Mouse (Mus musculus) hindbrain, embryonic 15.5 days (tissue): ENCODE measurements around the gene Hormad1. TPM values are rescaled to one million over a fixed set of nuclear protein-coding genes. Genes with fewer than 3 reads are reported as not detected.
A peak's percentile ranks its signal among the peaks of the same experiment; 100 is the strongest.
"Not testable (repeated sequence)": the region's sequence is repeated elsewhere in the genome, so short reads cannot be mapped to it uniquely, and the experiment has no call there.

Experiments used
- ATAC-seq: fragments of 200-750 bp; cut with Nextera tagmentation; 2 replicates; pipeline ENCODE4 v1.8.0; 2017; ENCODE audit warnings: low read depth, moderate number of reproducible peaks, moderate TSS enrichment; ENCODE audit not compliant: low FRiP score
- H3K27ac ChIP-seq: fragments of 300-500 bp; sonication (generic); replicated peaks from 2 replicates; pipeline ENCODE4 v1.5.1; 2015; ENCODE audit warnings: mild to moderate bottlenecking, inconsistent platforms
- H3K27me3 ChIP-seq: fragments of 300-500 bp; sonication (generic); 2 replicates; pipeline ENCODE4 v1.6.1; 2015; ENCODE audit warnings: control low read depth, inconsistent platforms
- H3K36me3 ChIP-seq: fragments of 300-500 bp; sonication (generic); 2 replicates; pipeline ENCODE4 v1.6.1; 2015; ENCODE audit warnings: control low read depth, inconsistent platforms
- H3K4me1 ChIP-seq: fragments of 300-500 bp; sonication (generic); replicated peaks from 2 replicates; pipeline ENCODE4 v1.6.1; 2015; ENCODE audit warnings: control low read depth, inconsistent platforms
- H3K4me2 ChIP-seq: fragments of 300-500 bp; sonication (generic); 2 replicates; pipeline ENCODE4 v1.6.1; 2015; ENCODE audit warnings: moderate library complexity, mild to moderate bottlenecking, inconsistent platforms
- H3K4me3 ChIP-seq: fragments of 300-500 bp; sonication (generic); 2 replicates; pipeline ENCODE4 v1.5.1; 2015; ENCODE audit warnings: mild to moderate bottlenecking, inconsistent platforms
- H3K9ac ChIP-seq: fragments of 300-500 bp; sonication (generic); 2 replicates; pipeline ENCODE4 v1.6.1; 2015; ENCODE audit warnings: inconsistent platforms
- H3K9me3 ChIP-seq: fragments of 300-500 bp; sonication (generic); 2 replicates; pipeline ENCODE4 v1.6.1; 2016; ENCODE audit warnings: control low read depth, inconsistent platforms
- WGBS: fragments of 180-500 bp; shearing (Covaris S2); methylation state at CpG from one replicate; pipeline ENCODE4 v1.1.7; 2015; 5-methylcytosine and 5-hydroxymethylcytosine counted together
- polyA plus RNA-seq: library from polyadenylated mRNA; unstranded; fragments of >200 nt; fragmentation: Nextera tagmentation; extraction: Ambion mirVana; gene quantifications from 2 replicates; pipeline ENCODE4 v1.2.1, GENCODE M21; 2015

Hormad1 gene
- polyA plus RNA-seq, 1 experiment from 2014 or later = not detected

DNA sequence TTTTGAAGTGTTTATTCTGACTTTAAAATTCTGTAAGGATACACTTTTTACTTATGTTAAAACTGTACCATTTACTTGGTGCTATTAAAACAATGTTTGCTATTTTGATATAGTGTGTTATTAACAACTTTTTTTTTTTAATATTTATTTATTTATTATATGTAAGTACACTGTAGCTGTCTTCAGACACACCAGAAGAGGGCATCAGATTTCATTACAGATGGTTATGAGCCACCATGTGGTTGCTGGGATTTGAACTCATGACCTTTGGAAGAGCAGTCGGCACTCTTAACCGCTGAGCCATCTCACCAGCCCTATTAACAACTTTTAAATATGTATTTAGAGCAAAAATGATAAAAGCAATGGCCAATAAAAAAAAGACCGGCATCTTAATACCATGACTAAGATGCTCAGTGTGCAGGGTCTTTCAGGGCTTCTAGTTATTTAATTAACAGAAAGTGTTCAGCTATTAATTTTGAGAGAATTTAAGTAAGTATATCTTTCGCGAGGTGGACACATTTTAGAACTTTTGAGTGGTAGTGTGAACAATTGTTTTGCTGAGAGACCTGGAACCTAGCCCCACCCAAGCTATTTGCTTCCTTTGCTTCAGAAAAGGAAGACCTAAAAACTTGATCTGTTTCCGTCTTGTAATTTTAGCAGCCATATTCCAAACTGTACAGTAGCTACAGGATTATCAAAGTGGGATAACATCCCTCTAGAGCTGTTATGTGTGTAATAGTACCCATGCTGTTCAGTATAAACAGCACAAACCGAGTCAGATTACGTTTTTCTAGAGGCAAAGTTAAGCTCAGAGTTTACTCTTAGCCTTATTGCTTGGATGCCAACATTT, 28.5 kb downstream of the Hormad1 start:
- peaks cover 10% of the 10 kb centered on the region for H3K36me3 ChIP-seq
- peak overlapping the region; percentile 69 for H3K27ac ChIP-seq
- no peak for ATAC-seq
- no peaks in the 10 kb centered on the region for H3K27me3 ChIP-seq
- H3K9ac ChIP-seq = peak overlapping the region; percentile 33; the same call in 1 of the 2 replicates
- no peaks in the 10 kb centered on the region for H3K9me3 ChIP-seq
- peak overlapping the region; percentile 60 for H3K4me2 ChIP-seq
- peak overlapping the region; percentile 86 for H3K4me3 ChIP-seq
- WGBS = 51% methylated on average over 8 of the region's 8 CpGs
- H3K4me1 ChIP-seq = peaks cover 15% of the 10 kb centered on the region

DNA sequence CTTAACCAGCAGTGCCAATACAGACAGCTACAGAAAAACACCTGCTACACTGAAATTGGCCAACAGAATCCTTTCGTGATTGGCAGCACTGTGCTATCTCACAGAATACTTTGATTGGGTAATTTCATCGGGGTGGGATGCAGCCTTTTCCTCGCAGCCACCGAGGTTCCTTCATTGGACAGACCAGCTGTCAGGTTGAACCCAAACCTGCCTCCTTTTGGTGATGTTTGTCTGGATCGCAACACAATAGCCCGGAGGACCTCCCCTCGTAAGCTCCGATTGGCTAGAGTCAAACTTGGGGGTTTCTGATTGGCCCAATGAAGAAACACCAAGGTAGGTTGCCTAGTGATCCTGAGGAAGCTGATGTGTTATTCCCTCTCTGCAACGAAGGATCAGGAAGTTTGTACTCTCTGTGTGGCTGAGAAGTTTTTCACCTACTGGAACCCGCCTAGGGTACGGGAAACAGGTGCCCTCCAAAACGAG, 29.2 kb downstream of the Hormad1 start, which contains the start of gene Golph3l:
Golph3l (plus strand) TSS at position 331 of the 483 bp plus-strand sequence.
- peaks cover 12% of the 10 kb centered on the region for H3K36me3 ChIP-seq
- H3K9ac ChIP-seq = peak within 1 kb of the TSS; percentile 75
- H3K27ac ChIP-seq = peak within 1 kb of the TSS; percentile 77
- H3K4me3 ChIP-seq = peak within 1 kb of the TSS; percentile 86
- H3K9me3 ChIP-seq = no peaks in the 10 kb centered on the region
- H3K4me2 ChIP-seq = peak within 1 kb of the TSS; percentile 60
- H3K27me3 ChIP-seq = no peaks in the 10 kb centered on the region
- under 1% methylated on average over 12 of the region's 12 CpGs for WGBS
- H3K4me1 ChIP-seq = peaks cover 15% of the 10 kb centered on the region
- peak; percentile 100 for ATAC-seq

- Histone ChIP-seq H3K4me3 (no peak overlapping the region), H3K9me3 (no peaks in the 10 kb centered on the region), H3K27me3 (no peaks in the 10 kb centered on the region), H3K27ac (no peak overlapping the region), H3K9ac (no peak overlapping the region), H3K4me2 (no peak overlapping the region), H3K4me1 (no peaks in the 10 kb centered on the region), H3K36me3 (peaks cover 24% of the 10 kb centered on the region)
- no peak for ATAC-seq
Observed at GRCm38 (mm10) chr3:95598734-95599133, 39.3 kb downstream of the Hormad1 start.

DNA sequence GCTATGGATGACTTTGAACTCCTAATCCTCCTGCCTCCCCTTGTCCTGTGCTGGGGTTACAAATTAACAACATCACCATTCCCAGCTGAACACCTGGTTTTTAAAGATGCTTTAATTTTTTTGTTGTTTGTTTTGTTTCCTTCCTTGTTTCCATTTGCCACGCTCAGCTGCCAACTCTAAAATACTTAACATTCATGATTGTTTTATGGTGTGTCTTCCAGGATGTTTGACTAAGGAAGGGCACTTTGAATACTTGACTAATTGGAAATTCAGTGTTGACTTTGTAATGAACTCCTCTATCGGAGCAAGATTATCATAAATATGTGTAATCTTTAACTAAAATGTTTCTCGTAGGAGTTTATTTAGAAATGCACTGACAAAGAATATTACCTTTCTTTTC, 41.8 kb downstream of the Hormad1 start:
- H3K4me1 ChIP-seq = no peaks in the 10 kb centered on the region

DNA sequence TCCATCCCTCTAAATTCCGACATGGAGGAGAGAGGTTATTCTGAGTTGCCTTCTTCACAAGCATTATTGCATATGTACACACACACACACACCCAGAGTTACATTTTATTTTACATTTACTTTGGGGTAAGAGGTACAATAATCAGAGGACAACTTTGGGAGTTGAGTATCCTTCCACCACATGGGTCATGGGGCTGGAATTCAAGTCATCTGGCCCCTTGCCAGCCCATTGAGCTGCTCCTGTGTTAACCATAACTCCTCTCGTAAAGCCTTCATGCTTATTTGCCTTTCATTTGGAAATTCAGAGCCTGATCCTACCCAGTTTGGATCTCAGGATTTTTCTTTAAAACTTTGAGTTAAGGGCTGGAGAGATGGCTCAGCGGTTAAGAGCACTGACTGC, 46.6 kb downstream of the Hormad1 start:
- WGBS = 86% methylated on average over 3 of the region's 3 CpGs
- Histone ChIP-seq H3K9me3 (no peaks in the 10 kb centered on the region), H3K9ac (no peak overlapping the region), H3K4me3 (no peak overlapping the region), H3K4me2 (no peak overlapping the region), H3K27ac (no peak overlapping the region), H3K4me1 (no peaks in the 10 kb centered on the region), H3K27me3 (no peaks in the 10 kb centered on the region), H3K36me3 (peaks cover 27% of the 10 kb centered on the region)
- ATAC-seq = no peak

More for the DNA sequence above, 41.8 kb downstream of the Hormad1 start:
- Histone ChIP-seq H3K4me3 (no peak overlapping the region), H3K4me2 (no peak overlapping the region), H3K36me3 (peaks cover 4% of the 10 kb centered on the region; the same call in 1 of the 2 replicates), H3K9me3 (no peaks in the 10 kb centered on the region), H3K27me3 (no peaks in the 10 kb centered on the region), H3K27ac (no peak overlapping the region), H3K9ac (no peak overlapping the region)
- 93% methylated on average over 3 of the region's 3 CpGs for WGBS
- ATAC-seq = no peak

GRCm38 (mm10) chr3:95609195-95609594, 49.7 kb downstream of the Hormad1 start:
- Histone ChIP-seq H3K4me3 (no peak overlapping the region), H3K4me2 (no peak overlapping the region), H3K4me1 (no peaks in the 10 kb centered on the region), H3K27ac (no peak overlapping the region), H3K9me3 (no peaks in the 10 kb centered on the region), H3K9ac (no peak overlapping the region), H3K27me3 (no peaks in the 10 kb centered on the region), H3K36me3 (peaks cover 30% of the 10 kb centered on the region)
- ATAC-seq = no peak
- WGBS = 74% methylated on average over 3 of the region's 3 CpGs

- no peak for ATAC-seq
- no peak overlapping the region for H3K4me3 ChIP-seq
- no peaks in the 10 kb centered on the region for H3K9me3 ChIP-seq
- WGBS = 93% methylated on average over 1 of the region's 1 CpGs
- H3K4me2 ChIP-seq = no peak overlapping the region
- H3K9ac ChIP-seq = no peak overlapping the region
- H3K27ac ChIP-seq = no peak overlapping the region
- peaks cover 43% of the 10 kb centered on the region for H3K36me3 ChIP-seq
- no peaks in the 10 kb centered on the region for H3K27me3 ChIP-seq
- no peaks in the 10 kb centered on the region for H3K4me1 ChIP-seq
Observed at GRCm38 (mm10) chr3:95613996-95614395, 54.5 kb downstream of the Hormad1 start.

- Histone ChIP-seq H3K27ac (no peak overlapping the region), H3K9ac (no peak overlapping the region), H3K9me3 (no peaks in the 10 kb centered on the region), H3K36me3 (peaks cover 28% of the 10 kb centered on the region), H3K4me3 (no peak overlapping the region), H3K27me3 (no peaks in the 10 kb centered on the region), H3K4me1 (no peaks in the 10 kb centered on the region), H3K4me2 (no peak overlapping the region)
- WGBS = 92% methylated on average over 1 of the region's 1 CpGs
- ATAC-seq = no peak
Observed at GRCm38 (mm10) chr3:95618511-95618910, 59.0 kb downstream of the Hormad1 start.

- no peak overlapping the region for H3K4me2 ChIP-seq
- peaks cover 21% of the 10 kb centered on the region for H3K36me3 ChIP-seq
- no peaks in the 10 kb centered on the region for H3K9me3 ChIP-seq
- 85% methylated on average over 1 of the region's 1 CpGs for WGBS
- H3K27ac ChIP-seq = no peak overlapping the region
- H3K27me3 ChIP-seq = no peaks in the 10 kb centered on the region
- no peak overlapping the region for H3K9ac ChIP-seq
- no peak overlapping the region for H3K4me3 ChIP-seq
- peaks cover 10% of the 10 kb centered on the region for H3K4me1 ChIP-seq
- ATAC-seq = no peak
Observed at GRCm38 (mm10) chr3:95621241-95621640, 61.8 kb downstream of the Hormad1 start.

- H3K9ac ChIP-seq, H3K27ac ChIP-seq, H3K4me3 ChIP-seq, H3K9me3 ChIP-seq, H3K4me2 ChIP-seq, H3K27me3 ChIP-seq, ATAC-seq: not testable (repeated sequence)
- peaks cover 22% of the 10 kb centered on the region for H3K4me1 ChIP-seq
- 94% methylated on average over 20 of the region's 20 CpGs for WGBS
- peaks cover 20% of the 10 kb centered on the region for H3K36me3 ChIP-seq
Observed at GRCm38 (mm10) chr3:95622421-95622820, 62.9 kb downstream of the Hormad1 start.

DNA sequence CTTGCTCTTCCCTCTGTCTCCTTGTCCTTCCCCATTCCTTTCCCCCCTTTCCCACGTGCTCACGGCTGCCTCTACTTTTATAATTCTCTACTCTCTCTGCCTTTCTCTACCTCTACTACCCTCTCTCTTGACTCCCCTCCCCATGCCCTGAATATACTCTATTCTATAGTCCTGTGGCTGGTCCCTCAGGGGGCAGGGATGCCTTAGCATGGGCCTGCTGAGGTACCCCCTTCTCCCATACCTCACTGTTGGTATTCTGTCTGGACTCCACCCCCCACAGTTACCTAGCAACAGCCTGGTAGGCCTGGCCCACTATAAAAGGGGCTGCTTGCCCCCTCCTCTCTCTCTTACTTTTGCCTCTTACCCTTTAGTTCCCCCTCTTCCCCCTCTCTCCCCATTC, 64.1 kb downstream of the Hormad1 start:
- H3K9ac ChIP-seq = no peak overlapping the region

GRCm38 (mm10) chr3:95623991-95624515, 64.6 kb downstream of the Hormad1 start:
- Histone ChIP-seq H3K36me3 (peaks cover 23% of the 10 kb centered on the region), H3K27ac (peak overlapping the region; percentile 99), H3K9ac (peak overlapping the region; percentile 45; the same call in 1 of the 2 replicates), H3K4me3 (peak overlapping the region; percentile 80), H3K4me1 (peaks cover 27% of the 10 kb centered on the region), H3K4me2 (peak overlapping the region; percentile 64)
- WGBS = 65% methylated on average over 5 of the region's 5 CpGs
- not testable (repeated sequence) for ATAC-seq, H3K27me3 ChIP-seq, H3K9me3 ChIP-seq

More for the DNA sequence above, 64.1 kb downstream of the Hormad1 start:
- Histone ChIP-seq H3K27ac (0 out of 2 replicates have a peak overlapping the region, but pooled peaks have one; percentile 99), H3K36me3 (peaks cover 21% of the 10 kb centered on the region), H3K4me3 (no peak overlapping the region), H3K4me1 (peaks cover 27% of the 10 kb centered on the region), H3K4me2 (no peak overlapping the region), H3K27me3 (no peaks in the 10 kb centered on the region), H3K9me3 (no peaks in the 10 kb centered on the region)
- no peak for ATAC-seq
- 45% methylated on average over 2 of the region's 2 CpGs for WGBS
